Mouse (Mus musculus) lung, embryonic 16.5 days (tissue): ENCODE results near the gene Stk38. TPM values are rescaled to one million over a fixed set of nuclear protein-coding genes. Genes with fewer than 3 reads are reported as not detected.

Experiments used
- ATAC-seq: fragments of 200-750 bp; cut with Nextera tagmentation; 2 replicates; pipeline ENCODE4 v1.8.0; 2017; ENCODE audit warnings: low read depth, mild to moderate bottlenecking, moderate library complexity
- H3K27ac ChIP-seq: fragments of 300-500 bp; sonication (generic); 2 replicates; pipeline ENCODE4 v1.5.1; 2014; ENCODE audit warnings: mild to moderate bottlenecking, control low read depth, low read length
- H3K27me3 ChIP-seq: fragments of 300-500 bp; sonication (generic); 2 replicates; pipeline ENCODE4 v1.6.1; 2014; ENCODE audit warnings: low read depth, low read length, mixed read lengths; ENCODE audit not compliant: control insufficient read depth, insufficient read depth
- H3K36me3 ChIP-seq: fragments of 300-500 bp; sonication (generic); 2 replicates; pipeline ENCODE4 v1.6.1; 2014; ENCODE audit warnings: low read length; ENCODE audit not compliant: control insufficient read depth, insufficient read depth
- H3K4me1 ChIP-seq: fragments of 300-500 bp; sonication (generic); replicated peaks from 2 replicates; pipeline ENCODE4 v1.6.1; 2014; ENCODE audit warnings: low read length, mixed read lengths; ENCODE audit not compliant: control insufficient read depth, insufficient read depth
- H3K4me2 ChIP-seq: fragments of 300-500 bp; sonication (generic); 2 replicates; pipeline ENCODE4 v1.6.1; 2014; ENCODE audit warnings: low read depth, low read length, control low read depth
- H3K4me3 ChIP-seq: fragments of 300-500 bp; sonication (generic); 2 replicates; pipeline ENCODE4 v1.5.1; 2014; ENCODE audit warnings: mild to moderate bottlenecking, low read length, control low read depth
- H3K9ac ChIP-seq: fragments of 300-500 bp; sonication (generic); 2 replicates; pipeline ENCODE4 v1.6.1; 2014; ENCODE audit warnings: low read length, control low read depth
- H3K9me3 ChIP-seq: fragments of 300-500 bp; sonication (generic); 2 replicates; pipeline ENCODE4 v1.6.1; 2016; ENCODE audit warnings: low read length; ENCODE audit not compliant: control insufficient read depth
- WGBS: fragments of 180-500 bp; shearing (Covaris S2); extraction: QIAGEN DNeasy Blood & Tissue Kit; methylation state at CpG from one replicate; pipeline ENCODE4 v1.1.7; 2014; 5-methylcytosine and 5-hydroxymethylcytosine counted together
- polyA plus RNA-seq: library from polyadenylated mRNA; unstranded; fragments of >200 nt; fragmentation: Nextera tagmentation; extraction: Ambion mirVana; gene quantifications from 2 replicates; pipeline ENCODE4 v1.2.1, GENCODE M21; 2015

The Stk38 gene
- polyA plus RNA-seq, 1 experiment from 2014 or later = 103 TPM

DNA sequence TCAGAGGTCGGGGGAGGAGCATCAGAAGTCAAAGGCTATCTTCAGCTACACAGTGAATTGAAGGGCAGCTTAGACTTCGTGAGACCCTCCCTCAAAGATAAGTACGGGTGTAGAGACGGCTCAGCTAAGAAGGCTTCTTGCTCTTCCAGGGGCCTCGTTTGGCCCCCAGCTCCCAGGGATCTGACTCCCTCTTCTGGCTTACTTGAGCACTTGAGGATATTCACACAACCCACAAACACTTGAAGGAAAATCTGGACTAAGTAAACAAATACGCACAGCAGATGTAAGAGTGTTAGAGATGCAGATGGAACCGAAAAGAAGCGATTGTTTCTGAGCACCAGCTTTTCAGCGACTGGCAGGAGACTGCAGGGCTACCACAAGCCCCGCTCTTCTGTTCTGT lies 47.2 kb downstream of the Stk38 start:
- no peak overlapping the region for H3K27ac ChIP-seq
- H3K36me3 ChIP-seq = peaks cover 44% of the 10 kb centered on the region
- H3K4me2 ChIP-seq = no peak overlapping the region
- no peaks in the 10 kb centered on the region for H3K27me3 ChIP-seq
- no peaks in the 10 kb centered on the region for H3K4me1 ChIP-seq
- no peaks in the 10 kb centered on the region for H3K9me3 ChIP-seq
- no peak overlapping the region for H3K9ac ChIP-seq
- ATAC-seq = no peak
- no peak overlapping the region for H3K4me3 ChIP-seq
- 40% methylated on average over 10 of the region's 10 CpGs for WGBS

DNA sequence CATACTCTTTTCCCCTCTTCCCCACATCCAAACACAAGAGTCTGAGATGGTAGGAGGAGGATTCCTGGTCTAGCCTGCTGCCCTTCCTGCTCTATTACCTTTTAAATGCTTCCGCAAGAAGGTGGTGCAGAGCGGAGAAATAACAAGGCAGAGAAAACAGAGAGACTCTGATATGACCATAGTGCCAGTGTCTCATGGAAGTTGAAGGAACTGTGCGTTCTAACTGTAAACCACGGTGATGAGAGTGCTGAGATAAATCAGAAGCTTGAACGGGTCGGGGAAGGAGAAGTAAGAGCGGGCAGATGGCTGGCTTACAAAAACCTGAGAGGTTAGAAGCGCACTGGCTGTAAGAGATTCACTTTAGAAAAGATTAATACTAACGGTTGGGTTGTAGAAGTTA lies 53.4 kb downstream of the Stk38 start:
- WGBS = 93% methylated on average over 9 of the region's 9 CpGs
- Histone ChIP-seq H3K4me2 (no peak overlapping the region), H3K27ac (no peak overlapping the region), H3K9ac (no peak overlapping the region), H3K9me3 (no peaks in the 10 kb centered on the region), H3K4me3 (no peak overlapping the region), H3K27me3 (no peaks in the 10 kb centered on the region), H3K36me3 (peaks cover 5% of the 10 kb centered on the region; the same call in 1 of the 2 replicates), H3K4me1 (peaks cover 14% of the 10 kb centered on the region)
- no peak for ATAC-seq

DNA sequence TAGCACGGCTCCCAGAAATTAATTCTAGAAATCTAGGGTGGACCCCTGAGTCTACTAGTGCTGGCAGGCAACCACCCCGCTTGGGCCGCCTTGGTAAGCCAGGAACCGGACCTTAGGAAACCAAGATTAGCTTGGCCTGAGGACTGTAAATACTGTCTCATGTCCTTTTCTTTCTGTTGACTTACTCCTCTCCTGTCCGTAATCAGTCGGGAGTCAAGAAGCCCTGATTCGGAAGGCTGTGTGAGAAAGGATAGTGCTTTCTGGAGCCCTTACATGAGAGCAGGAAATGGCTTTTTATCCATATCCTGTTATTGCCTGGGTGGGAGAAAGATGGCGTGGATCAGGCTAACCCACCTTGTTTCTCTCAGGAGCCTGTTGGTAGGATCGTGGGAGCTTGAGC lies 54.5 kb downstream of the Stk38 start:
- H3K9me3 ChIP-seq = no peaks in the 10 kb centered on the region
- WGBS = 1% methylated on average over 9 of the region's 9 CpGs
- H3K4me2 ChIP-seq = peak overlapping the region; percentile 60
- peaks cover 14% of the 10 kb centered on the region for H3K4me1 ChIP-seq
- H3K27ac ChIP-seq = peak overlapping the region; percentile 88
- H3K27me3 ChIP-seq = no peaks in the 10 kb centered on the region
- H3K9ac ChIP-seq = peak overlapping the region; percentile 83
- no peak for ATAC-seq
- peaks cover 5% of the 10 kb centered on the region; the same call in 1 of the 2 replicates for H3K36me3 ChIP-seq
- H3K4me3 ChIP-seq = peak overlapping the region; percentile 75

DNA sequence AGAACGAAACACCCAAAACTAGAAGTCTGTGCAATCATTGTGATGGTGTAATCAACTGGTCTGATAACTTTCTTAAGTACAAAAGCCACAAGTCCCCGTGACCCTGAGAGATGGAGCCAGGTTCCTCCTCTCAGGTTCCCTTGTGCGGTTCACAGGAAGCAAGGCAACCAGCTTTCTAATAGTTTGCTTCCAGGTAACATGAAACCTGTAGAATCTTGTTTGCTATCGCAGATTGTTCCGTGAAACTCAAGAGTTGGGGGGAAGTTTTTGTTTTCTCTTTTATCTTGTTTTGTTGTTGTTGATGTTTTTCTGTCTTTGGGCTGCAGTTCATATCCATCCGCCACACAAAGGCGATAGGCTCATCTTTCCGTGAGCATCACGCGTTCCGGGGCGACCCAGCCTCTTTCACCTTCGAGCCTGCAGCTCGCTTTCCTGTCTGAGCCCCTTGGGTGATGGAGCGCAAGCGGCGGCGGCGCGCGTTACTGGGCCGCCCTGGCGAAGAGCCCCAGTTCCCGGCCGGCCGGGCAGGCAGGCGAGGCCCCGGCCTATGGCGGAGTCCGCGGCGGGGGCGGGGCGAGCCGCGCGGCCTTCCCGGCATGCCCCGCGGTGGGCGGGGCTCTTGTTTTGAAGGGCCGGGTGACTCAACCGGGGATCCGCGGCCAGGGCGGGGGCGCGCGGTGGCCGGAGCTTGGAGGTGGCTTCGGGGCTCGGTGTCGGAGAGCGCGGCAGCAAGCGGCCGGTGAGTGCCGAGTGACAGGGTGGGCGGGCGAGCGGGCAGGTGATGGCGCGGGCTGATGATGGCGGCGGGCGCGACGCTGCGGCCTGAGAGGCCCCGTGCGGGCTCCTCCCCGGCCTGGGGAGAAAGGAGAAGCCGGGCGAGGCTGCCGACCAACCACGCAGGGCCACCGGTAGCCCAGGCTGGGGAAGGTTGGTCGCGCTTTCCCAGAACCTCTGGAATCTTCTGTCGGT lies 55.7 kb downstream of the Stk38 start, which contains the start of gene Kctd20:
Kctd20 (plus strand) TSS at position 120 of the 969 bp plus-strand sequence.
- Histone ChIP-seq H3K27ac (peak within 1 kb of the TSS; percentile 88), H3K9ac (peak within 1 kb of the TSS; percentile 83), H3K27me3 (no peaks in the 10 kb centered on the region), H3K4me2 (peak within 1 kb of the TSS; percentile 68), H3K36me3 (no peaks in the 10 kb centered on the region), H3K4me1 (peaks cover 14% of the 10 kb centered on the region), H3K9me3 (peaks cover 4% of the 10 kb centered on the region), H3K4me3 (peak within 1 kb of the TSS; percentile 75)
- ATAC-seq = peak; percentile 96
- WGBS = under 1% methylated on average over 72 of the region's 80 CpGs

DNA sequence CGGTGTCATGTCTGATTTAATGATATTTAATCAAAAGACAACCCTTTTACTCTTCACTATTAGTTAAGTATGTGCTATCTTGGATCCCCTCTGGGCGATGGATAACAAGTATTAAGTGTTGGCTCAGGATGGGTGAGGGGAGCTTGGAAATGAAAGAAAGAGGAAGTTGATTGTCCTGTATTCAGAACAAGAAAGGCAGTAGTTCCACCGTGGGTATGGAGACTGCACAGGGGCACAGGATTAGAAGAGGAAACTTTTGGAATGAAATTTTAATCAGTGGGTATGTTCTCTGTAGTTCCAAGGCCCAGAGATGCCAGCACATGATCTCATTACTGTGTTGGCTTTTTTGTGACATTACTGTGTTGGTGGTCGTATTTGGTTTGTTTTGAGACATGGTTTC lies 57.0 kb downstream of the Stk38 start:
- H3K4me1 ChIP-seq = peaks cover 14% of the 10 kb centered on the region
- H3K4me3 ChIP-seq = no peak overlapping the region
- no peak for ATAC-seq
- no peak overlapping the region for H3K4me2 ChIP-seq
- peaks cover 4% of the 10 kb centered on the region for H3K9me3 ChIP-seq
- H3K9ac ChIP-seq = no peak overlapping the region
- no peak overlapping the region for H3K27ac ChIP-seq
- no peaks in the 10 kb centered on the region for H3K27me3 ChIP-seq
- no peaks in the 10 kb centered on the region for H3K36me3 ChIP-seq
- 61% methylated on average over 4 of the region's 4 CpGs for WGBS

DNA sequence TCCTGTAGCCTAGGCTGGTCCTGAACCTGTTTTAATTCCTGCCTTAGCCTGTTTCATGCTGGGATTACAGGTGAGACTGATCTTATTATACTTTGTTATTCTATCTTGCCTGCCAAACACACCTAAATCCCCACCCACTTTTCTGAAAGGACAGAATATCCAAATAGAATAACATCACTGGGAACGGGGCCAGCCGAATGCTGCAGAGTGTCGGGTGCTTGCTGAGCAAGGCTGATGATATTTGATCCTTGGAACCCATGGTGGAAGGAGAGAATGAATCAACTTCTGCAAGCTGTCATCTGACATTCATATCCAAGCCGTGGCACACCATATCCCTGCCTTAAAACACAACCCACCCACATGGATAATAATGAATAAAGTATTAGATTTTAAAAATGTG lies 59.1 kb downstream of the Stk38 start:
- Histone ChIP-seq H3K4me3 (no peak overlapping the region), H3K36me3 (no peaks in the 10 kb centered on the region), H3K9ac (no peak overlapping the region), H3K27ac (no peak overlapping the region), H3K4me2 (no peak overlapping the region), H3K9me3 (peaks cover 4% of the 10 kb centered on the region), H3K4me1 (peaks cover 8% of the 10 kb centered on the region), H3K27me3 (no peaks in the 10 kb centered on the region)
- WGBS = 44% methylated on average over 4 of the region's 4 CpGs
- no peak for ATAC-seq

DNA sequence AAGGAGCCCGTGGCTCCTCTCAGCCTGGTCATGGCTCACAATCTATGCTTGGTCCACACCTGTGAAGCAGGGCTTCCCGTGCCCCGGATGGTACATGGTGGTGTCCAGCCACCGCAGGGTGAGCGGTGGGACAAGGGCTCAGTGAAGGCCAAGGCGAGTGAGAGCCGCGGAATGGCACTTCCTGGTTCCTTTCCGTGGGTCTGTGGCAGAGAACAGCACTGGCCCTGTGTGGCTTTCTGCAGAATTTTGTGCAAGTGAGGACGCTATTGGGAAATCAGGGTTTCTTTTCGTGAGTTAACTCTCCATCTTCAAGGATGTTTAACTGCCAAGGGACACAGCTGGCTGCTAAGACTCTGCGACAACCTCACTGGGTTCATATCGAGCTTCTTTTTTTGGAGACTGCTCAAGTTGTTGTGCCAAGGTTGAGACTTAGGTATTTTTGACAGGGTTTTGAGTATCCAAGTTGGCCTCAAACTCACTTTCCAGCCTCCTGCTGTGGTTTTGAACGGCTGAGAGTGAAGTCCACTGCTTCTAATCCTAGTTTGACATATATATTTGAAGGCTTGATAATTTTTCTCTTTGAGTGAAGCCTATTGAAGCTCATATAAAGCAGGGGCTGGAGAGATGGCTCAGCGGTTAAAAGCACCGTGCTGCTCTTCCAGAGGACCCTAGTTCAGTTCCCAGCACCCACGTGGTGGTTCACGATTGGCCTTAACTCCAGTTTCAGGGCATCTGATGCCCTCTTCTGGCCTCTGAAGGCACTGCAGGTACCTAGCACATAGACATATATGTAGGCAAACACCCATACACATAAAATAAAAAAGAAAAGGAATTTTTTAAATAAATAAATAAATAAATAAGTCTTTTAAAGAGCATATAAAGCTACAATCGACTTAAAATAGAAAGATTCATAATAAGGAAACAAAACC lies 60.5 kb downstream of the Stk38 start:
- no peak overlapping the region for H3K4me2 ChIP-seq
- ATAC-seq = no peak
- no peak overlapping the region for H3K4me3 ChIP-seq
- peaks cover 6% of the 10 kb centered on the region for H3K4me1 ChIP-seq
- no peak overlapping the region for H3K9ac ChIP-seq
- H3K9me3 ChIP-seq = peaks cover 4% of the 10 kb centered on the region
- WGBS = 92% methylated on average over 19 of the region's 19 CpGs
- no peaks in the 10 kb centered on the region for H3K27me3 ChIP-seq
- H3K27ac ChIP-seq = no peak overlapping the region
- no peaks in the 10 kb centered on the region for H3K36me3 ChIP-seq

DNA sequence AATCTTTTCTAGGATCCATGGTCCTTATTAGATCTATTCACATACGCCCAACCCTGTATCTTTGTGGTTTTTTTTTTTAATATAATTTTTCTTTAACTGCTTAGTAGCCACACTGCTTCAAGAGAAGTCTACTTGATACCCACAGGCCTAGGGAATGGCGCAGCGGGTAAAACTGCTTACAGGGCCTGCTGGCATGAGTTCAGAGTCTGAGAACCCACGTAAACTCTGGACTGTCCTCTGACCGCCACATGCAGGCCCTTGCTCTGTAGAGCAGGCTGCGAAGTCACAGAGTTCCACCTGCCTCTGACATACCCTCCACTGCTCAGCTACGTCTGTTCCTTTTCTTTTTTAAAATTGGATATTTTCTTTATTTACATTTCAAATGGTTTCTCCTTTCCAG lies 63.3 kb downstream of the Stk38 start:
- Histone ChIP-seq H3K4me2 (no peak overlapping the region), H3K27ac (no peak overlapping the region), H3K36me3 (no peaks in the 10 kb centered on the region), H3K4me3 (no peak overlapping the region), H3K4me1 (no peaks in the 10 kb centered on the region), H3K27me3 (no peaks in the 10 kb centered on the region), H3K9ac (no peak overlapping the region), H3K9me3 (peaks cover 4% of the 10 kb centered on the region)
- no peak for ATAC-seq
- WGBS = 80% methylated on average over 7 of the region's 7 CpGs

DNA sequence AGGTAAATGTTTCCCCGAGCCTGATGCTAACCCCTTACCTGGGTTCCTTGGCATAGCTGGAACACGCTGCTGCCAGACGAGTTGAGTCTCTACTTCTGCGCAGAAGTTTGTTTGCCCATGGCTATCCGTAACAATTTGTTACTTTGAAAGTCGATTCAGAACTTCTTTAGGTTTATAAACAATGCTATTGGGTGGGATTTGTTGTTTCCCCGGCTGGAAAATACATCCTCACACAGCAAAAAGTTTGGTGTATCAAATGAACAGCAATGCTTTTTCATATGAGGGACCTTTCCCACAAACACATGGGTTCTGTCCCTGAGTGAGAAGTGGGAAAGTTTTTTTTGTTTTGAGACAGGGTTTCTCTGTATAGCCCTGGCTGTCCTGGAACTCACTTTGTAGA lies 64.1 kb downstream of the Stk38 start, which contains the start of gene Pxt1:
Pxt1 (minus strand) TSS at position 101 of the 400 bp plus-strand sequence.
- H3K4me1 ChIP-seq = no peaks in the 10 kb centered on the region
- ATAC-seq = no peak
- 82% methylated on average over 7 of the region's 7 CpGs for WGBS

More for the DNA sequence above, 64.1 kb downstream of the Stk38 start, which contains the start of gene Pxt1:
- Histone ChIP-seq H3K4me2 (no peak within 1 kb of the TSS), H3K9ac (no peak within 1 kb of the TSS), H3K9me3 (peaks cover 4% of the 10 kb centered on the region), H3K36me3 (no peaks in the 10 kb centered on the region), H3K4me3 (no peak within 1 kb of the TSS), H3K27me3 (no peaks in the 10 kb centered on the region), H3K27ac (no peak within 1 kb of the TSS)
